Mouse (Mus musculus) heart, adult 2 months (tissue): ENCODE results near the gene Atg101.

Source experiments
- CTCF ChIP-seq: fragments of 200-600 bp; IDR thresholded peaks from 2 replicates; pipeline ENCODE4 v1.8.1; 2022; ENCODE audit warnings: antibody characterized with exemption, mild to moderate bottlenecking, moderate library complexity
- EP300 ChIP-seq: fragments of 200-500 bp; IDR thresholded peaks from 2 replicates; pipeline ENCODE4 v1.6.1; 2011; ENCODE audit warnings: low read depth, low read length, control low read depth; ENCODE audit not compliant: insufficient read depth
- POLR2A ChIP-seq: fragments of 200-500 bp; IDR thresholded peaks from 2 replicates; pipeline ENCODE4 v1.6.1; 2011; ENCODE audit warnings: mild to moderate bottlenecking, low read depth, low read length, control low read depth; ENCODE audit not compliant: insufficient read depth

DNA sequence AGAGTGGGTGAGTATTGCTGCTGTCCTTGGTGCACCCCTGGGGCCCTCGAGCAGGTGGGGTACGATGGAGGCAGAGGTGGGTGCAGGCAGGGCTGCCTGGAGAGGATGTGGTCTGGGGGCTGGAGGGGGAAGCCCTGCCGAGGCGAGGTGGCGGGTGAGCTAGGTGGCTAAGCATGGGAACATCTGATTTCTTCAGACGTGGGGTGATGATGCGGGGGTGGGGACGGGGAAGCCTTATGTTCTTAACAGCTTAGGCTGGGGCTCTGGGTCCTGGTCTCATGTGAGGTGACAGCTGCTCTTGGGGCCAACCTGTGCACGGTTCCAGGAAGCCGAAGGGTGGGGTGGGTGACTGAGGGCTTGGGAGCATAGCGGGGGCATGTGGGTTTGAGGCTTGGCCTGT, 25.7 kb upstream of the Atg101 start:
- TF ChIP-seq POLR2A (no peak), CTCF (no peak), EP300 (no peak)
